Mouse (Mus musculus): Measurements from ENCODE around the gene Spc24.

DNA sequence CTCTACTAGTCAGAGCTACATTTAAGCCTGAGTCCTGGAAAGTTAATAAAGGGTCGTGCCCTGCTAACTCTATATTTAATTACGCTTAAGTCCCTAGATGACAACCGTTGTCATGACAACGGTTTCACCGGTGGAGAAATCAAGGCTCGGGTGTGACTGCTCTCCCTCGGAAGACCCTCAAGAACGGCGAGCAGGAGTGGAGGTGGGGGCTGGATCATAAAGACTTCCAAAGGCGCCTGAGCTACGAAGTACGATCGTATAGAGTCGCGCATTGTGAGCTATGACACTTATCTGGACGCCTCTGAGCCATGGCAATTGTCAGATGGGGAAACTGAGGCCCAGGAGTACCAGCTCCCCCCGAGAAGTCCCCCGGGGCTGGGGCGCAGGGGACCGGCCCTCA lies 385 bp downstream of the Spc24 start:
- TF ChIP-seq ZNF384 (IDR thresholded peaks at IDR 0.05; ENCODE audit: low read depth, low read length) (no peak), CHD2 (IDR thresholded peaks at IDR 0.05; ENCODE audit: low read depth, low read length) (no peak), ZC3H11A (IDR thresholded peaks at IDR 0.05; ENCODE audit: borderline replicate concordance, low read depth, low read length) (no peak), HCFC1 (IDR thresholded peaks at IDR 0.05; ENCODE audit: borderline replicate concordance, insufficient read depth, low read length) (no peak)

Measured in ES-E14 (cell line).